Mouse (Mus musculus) liver (tissue): ENCODE measurements around the gene Tm4sf1.

ENCODE experiments used
- DNase-seq: peaks from one replicate; pipeline ENCODE4 v3.0.0-alpha.2; 2020; ENCODE audit warnings: mixed read lengths

Tm4sf1 gene

DNA sequence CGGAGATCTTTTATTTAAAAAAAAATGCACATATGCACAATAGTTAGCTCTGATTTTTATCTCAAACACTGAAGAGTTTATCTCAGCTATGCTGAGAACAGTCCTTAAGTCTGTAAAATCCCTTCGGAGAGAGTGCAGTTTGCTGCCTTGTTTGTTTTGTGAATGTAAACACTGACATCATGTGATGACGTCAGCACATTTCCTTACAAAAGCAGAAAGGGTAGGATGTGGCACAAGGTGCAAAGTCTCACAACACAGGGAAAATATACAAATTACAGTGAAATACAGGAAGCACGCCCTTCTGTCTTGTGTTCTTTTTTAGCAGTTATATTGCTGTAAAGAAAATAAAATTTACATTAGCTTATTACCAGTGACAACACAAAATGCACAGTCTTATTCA is 14.3 kb downstream of the Tm4sf1 start:
- DNase-seq, result no peak

GRCm38 (mm10) chr3:57278225-57278624 is 23.6 kb downstream of the Tm4sf1 start:
- DNase-seq, result no peak

DNA sequence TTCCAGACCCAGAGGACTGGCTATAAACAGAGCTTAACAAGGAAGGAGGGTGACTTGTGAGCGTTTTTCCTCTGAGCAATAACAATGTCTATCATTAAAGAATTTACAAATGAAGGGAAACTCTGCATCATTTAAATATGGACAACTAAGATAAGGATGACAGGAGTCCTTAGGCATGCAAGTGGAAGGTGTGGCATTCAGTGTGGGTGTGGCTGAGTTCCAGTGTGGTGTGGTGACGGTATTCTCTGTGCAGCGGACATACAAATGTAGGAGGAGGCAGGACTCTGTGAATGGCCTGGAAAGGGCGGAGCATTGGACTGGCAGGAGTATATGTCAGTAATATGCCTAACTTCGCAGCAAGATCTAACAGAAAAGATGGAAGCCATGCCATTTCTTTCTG is 24.3 kb downstream of the Tm4sf1 start:
- DNase-seq, result peak; percentile 73

- DNase-seq, result no peak
Observed at GRCm38 (mm10) chr3:57276821-57277220, 25.0 kb downstream of the Tm4sf1 start.

DNA sequence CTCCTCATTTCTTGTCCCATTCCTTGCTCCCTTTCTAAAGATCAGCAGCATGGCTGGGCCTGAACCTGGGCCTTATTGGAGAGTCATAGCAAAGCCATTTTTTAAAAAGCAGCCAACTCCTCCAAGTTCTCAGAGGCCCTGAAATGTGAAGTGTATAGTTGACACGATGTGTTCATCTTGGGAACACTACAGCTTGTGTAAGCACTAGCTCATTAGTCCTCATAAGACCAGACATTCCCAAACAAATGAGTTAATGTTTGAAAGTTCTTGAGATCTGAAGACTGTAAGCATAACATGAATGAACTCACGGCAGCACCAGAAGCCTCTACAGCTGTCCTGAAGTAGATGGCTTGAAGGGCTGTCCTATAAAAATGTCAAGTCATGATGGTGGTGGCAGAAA is 32.8 kb downstream of the Tm4sf1 start:
- no peak for DNase-seq

- peak; percentile 32 for DNase-seq
Observed at GRCm38 (mm10) chr3:57267559-57268173, 34.1 kb downstream of the Tm4sf1 start.

- DNase-seq, result no peak
Observed at GRCm38 (mm10) chr3:57253041-57253440, 48.7 kb downstream of the Tm4sf1 start.

GRCm38 (mm10) chr3:57252551-57252950 is 49.2 kb downstream of the Tm4sf1 start:
- DNase-seq, result no peak

DNA sequence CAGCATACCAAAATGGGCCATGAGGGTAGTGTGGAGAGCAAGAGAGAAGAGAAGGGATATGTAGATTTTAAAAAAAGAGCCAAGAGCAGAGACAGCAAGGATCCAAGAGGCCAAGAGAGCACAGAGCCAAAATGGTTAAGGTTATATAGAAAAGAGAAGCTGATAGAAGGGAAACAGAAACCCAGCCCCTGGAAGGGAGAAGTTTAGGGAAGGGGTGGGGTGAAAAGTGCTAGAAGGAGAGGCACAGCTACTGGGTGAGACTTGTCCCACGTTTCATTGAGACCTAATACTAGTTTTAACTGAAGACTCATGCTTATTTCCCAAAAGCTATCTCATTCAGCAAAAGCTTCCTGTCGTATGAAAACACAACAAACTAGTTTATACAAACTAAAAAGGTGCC is 56.5 kb downstream of the Tm4sf1 start:
- DNase-seq, result no peak
